Mouse (Mus musculus) layer of hippocampus, adult 11-12 months (tissue): ENCODE measurements around the gene Tmprss11f.
"Not testable (repeated sequence)": the region's sequence is repeated elsewhere in the genome, so short reads cannot be mapped to it uniquely, and the experiment has no call there.

Source experiments
- DNase-seq: peaks from one replicate; pipeline ENCODE4 v3.0.0; 2022; ENCODE audit warnings: low spot score

Gene Tmprss11f

GRCm38 (mm10) chr5:86632324-86632723, at the start of gene Tmprss11f:
TSS of gene Tmprss11f (minus strand) at chr5:86632424.
- no peak for DNase-seq

- no peak for DNase-seq
Measured at GRCm38 (mm10) chr5:86676262-86676661, 44.0 kb upstream of the Tmprss11f start, which contains the start of gene Tmprss11b. TSS of gene Tmprss11b (minus strand) at chr5:86676362.

GRCm38 (mm10) chr5:86649185-86649584, 17.0 kb upstream of the Tmprss11f start:
- peak; percentile 60 for DNase-seq

GRCm38 (mm10) chr5:86640795-86641194, 8.6 kb upstream of the Tmprss11f start:
- no peak for DNase-seq

DNA sequence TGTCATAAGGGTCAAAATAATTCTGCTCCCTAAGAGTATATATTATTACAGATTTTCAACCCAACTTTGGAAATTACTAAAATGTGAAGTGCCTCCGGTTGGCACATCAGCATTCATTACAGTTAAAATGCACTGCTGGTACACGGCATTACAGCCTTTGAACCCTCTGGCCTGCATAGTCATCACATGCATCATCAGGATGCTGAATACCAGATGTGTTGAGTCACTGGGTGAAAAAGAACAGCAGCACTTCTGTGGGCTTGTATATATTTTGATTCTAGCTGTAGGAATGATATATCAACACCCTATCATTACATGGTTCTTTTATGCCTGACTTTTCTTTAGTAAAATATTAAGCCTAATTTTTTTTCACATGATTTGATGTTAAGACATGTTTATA, 1.5 kb downstream of the Tmprss11f start:
- DNase-seq, result no peak

GRCm38 (mm10) chr5:86621778-86622177, 10.4 kb downstream of the Tmprss11f start:
- no peak for DNase-seq

- DNase-seq, result no peak
Measured at GRCm38 (mm10) chr5:86585896-86586295, 46.3 kb downstream of the Tmprss11f start.

DNA sequence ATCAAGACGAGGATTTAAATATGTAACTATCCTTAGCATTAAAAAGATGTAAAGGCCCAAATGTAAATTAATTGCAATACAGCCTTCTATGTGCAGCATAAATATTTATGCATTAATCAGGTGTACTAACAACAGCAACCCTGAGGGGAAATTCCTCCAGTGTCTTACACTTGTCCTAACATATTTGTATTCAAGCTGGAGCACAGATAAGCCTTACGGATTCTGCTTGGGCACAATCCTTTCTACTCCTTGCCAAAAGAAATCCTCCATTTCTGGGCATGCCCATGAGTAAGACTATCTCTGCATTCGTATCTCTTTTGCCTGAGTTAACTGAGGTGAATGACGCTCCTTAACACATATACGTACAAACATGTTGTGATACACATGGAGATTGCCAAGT, 49.6 kb downstream of the Tmprss11f start:
- no peak for DNase-seq

DNA sequence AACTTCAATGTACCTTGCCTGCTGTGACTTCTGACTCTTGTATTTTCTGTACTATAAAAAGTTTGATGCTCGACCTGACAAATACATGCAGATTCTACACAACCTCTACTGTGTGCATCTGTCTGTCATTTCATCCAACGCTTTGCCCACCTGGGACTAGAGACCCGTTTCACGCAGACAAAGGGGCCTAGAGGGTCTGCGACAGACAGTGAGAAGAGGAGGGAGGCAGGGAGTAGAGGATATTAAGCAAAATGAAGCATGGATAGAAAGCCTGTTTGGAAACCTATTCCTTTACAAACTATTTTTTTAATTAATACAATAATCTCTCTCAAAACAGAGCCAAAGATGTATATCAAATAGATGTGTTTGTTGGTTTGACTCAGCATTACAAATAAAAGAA, 50.2 kb downstream of the Tmprss11f start:
- DNase-seq, result no peak

GRCm38 (mm10) chr5:86578761-86579160, 53.5 kb downstream of the Tmprss11f start:
- not testable (repeated sequence) for DNase-seq

DNA sequence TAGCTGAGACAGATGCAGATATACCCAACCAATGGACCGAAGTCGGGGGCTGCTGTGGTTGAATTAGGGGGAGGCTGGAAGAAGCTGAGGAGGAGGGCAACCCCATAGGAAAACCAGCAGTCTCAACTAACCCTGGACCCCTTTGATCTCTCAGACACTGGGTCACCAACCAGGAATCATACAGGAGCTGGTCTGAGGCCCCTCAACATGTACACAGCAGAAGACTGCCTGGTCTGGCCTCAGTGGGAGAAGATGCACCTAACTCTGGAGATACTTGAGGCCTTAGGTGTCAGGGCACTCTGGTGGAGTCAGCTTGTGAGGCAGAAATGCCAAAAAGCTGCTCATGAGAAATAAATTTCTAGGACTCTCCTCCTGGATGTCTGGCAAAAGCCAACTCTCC, 85.5 kb downstream of the Tmprss11f start:
- no peak for DNase-seq

GRCm38 (mm10) chr5:86540601-86541000, 91.6 kb downstream of the Tmprss11f start:
- DNase-seq, result no peak

- no peak for DNase-seq
Measured at GRCm38 (mm10) chr5:86528725-86529124, 103.5 kb downstream of the Tmprss11f start.

DNA sequence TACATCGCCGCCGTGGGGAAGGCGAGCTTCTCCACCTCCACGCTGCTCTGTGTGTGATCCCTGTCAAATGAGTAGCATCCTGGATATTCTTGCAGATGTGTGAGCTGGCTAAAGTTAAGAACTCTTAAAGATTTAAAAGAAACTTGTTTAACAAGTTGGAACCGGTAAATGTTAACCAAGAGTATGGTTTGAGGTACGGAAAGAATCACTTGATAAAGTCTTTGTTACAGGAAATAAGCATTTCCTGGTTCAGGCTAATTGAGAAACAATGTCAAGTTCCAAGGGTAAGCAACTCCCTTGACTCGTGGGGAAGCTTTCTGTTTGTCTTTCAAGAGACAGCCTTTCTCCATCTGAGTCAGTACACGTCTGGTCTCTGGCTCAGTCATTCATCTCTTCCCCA, 113.7 kb downstream of the Tmprss11f start, which contains the start of gene Tmprss11g:
TSS of gene Tmprss11g (minus strand) at position 101 of the 400 bp plus-strand sequence.
- no peak for DNase-seq

GRCm38 (mm10) chr5:86511538-86511937, 120.7 kb downstream of the Tmprss11f start:
- DNase-seq, result no peak

DNA sequence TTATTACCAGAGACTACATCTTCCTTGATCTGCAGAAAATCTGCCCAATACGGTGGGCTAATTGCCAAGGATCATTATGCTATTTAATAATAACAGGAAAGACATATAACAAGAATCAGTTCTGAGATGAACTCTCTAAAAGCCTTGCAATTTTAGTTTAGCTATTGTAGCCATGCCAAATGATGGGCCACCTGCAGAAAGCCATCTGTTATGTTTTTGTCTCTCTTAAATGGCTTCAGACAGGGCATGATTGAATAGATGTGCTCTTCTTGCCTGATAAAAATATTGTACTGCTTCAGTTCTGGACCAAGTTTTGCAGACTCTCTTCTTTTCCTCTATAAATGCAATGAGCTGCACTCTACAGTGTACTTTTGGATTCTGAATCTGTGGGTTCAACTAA, 138.8 kb downstream of the Tmprss11f start:
- no peak for DNase-seq

- no peak for DNase-seq
Measured at GRCm38 (mm10) chr5:86482562-86482961, 149.7 kb downstream of the Tmprss11f start.

DNA sequence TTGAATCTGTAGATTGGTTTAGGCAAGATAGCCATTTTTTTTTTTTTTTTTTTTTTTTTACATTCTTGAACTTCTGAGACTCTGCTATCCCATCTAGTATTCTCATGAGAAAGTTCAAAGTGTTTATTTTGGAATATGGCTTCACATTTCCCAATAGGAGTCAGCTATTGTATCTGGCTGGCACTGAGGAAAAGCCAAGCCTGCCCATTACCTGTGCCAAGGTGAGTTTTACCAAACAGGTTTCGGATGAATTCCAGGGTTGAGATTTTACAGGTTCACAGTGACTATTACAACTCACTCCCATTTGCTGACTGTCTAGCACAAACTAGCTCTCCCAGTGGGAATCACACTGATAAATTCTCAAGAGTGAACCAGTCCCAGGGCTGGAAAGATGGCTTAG, 150.2 kb downstream of the Tmprss11f start:
- no peak for DNase-seq

- DNase-seq, result no peak
Measured at GRCm38 (mm10) chr5:86473859-86474258, 158.4 kb downstream of the Tmprss11f start.
